Mouse (Mus musculus) midbrain, embryonic 16.5 days (tissue): ENCODE measurements around the gene Rdh12. TPM values are rescaled to one million over a fixed set of nuclear protein-coding genes. Genes with fewer than 3 reads are reported as not detected.
A peak's percentile ranks its signal among the peaks of the same experiment; 100 is the strongest.
"Not testable (repeated sequence)": the region's sequence is repeated elsewhere in the genome, so short reads cannot be mapped to it uniquely, and the experiment has no call there.

ENCODE experiments used
- ATAC-seq: fragments of 200-750 bp; cut with Nextera tagmentation; 2 replicates; pipeline ENCODE4 v1.8.0; 2017; ENCODE audit warnings: moderate TSS enrichment
- H3K27ac ChIP-seq: fragments of 300-500 bp; sonication (generic); 2 replicates; pipeline ENCODE4 v1.5.1; 2014; ENCODE audit warnings: mild to moderate bottlenecking, low read length, mixed read lengths
- H3K27me3 ChIP-seq: fragments of 300-500 bp; sonication (generic); 2 replicates; pipeline ENCODE4 v1.6.1; 2014; ENCODE audit warnings: low read depth, low read length, mixed read lengths; ENCODE audit not compliant: control insufficient read depth, insufficient read depth
- H3K36me3 ChIP-seq: fragments of 300-500 bp; sonication (generic); 2 replicates; pipeline ENCODE4 v1.6.1; 2014; ENCODE audit warnings: mild to moderate bottlenecking, low read length, moderate library complexity, mixed read lengths; ENCODE audit not compliant: control insufficient read depth, insufficient read depth
- H3K4me1 ChIP-seq: fragments of 300-500 bp; sonication (generic); 2 replicates; pipeline ENCODE4 v1.6.1; 2014; ENCODE audit warnings: mild to moderate bottlenecking, low read length, mixed read lengths; ENCODE audit not compliant: control insufficient read depth, insufficient read depth
- H3K4me2 ChIP-seq: fragments of 300-500 bp; sonication (generic); 2 replicates; pipeline ENCODE4 v1.6.1; 2014; ENCODE audit warnings: mild to moderate bottlenecking, low read length, mixed read lengths
- H3K4me3 ChIP-seq: fragments of 300-500 bp; sonication (generic); 2 replicates; pipeline ENCODE4 v1.5.1; 2014; ENCODE audit warnings: low read depth, mild to moderate bottlenecking, low read length, moderate library complexity, mixed read lengths
- H3K9ac ChIP-seq: fragments of 300-500 bp; sonication (generic); 2 replicates; pipeline ENCODE4 v1.6.1; 2014; ENCODE audit warnings: low read depth, low read length, mixed read lengths
- H3K9me3 ChIP-seq: fragments of 300-500 bp; sonication (generic); replicated peaks from 2 replicates; pipeline ENCODE4 v1.6.1; 2014; ENCODE audit warnings: mild to moderate bottlenecking, low read length, mixed read lengths; ENCODE audit not compliant: control insufficient read depth, poor library complexity, severe bottlenecking
- WGBS: fragments of 180-500 bp; shearing (Covaris S2); extraction: QIAGEN DNeasy Blood & Tissue Kit; methylation state at CpG from one replicate; pipeline ENCODE4 v1.1.7; 2014; 5-methylcytosine and 5-hydroxymethylcytosine counted together
- polyA plus RNA-seq: library from polyadenylated mRNA; unstranded; fragments of >200 nt; fragmentation: Nextera tagmentation; extraction: Ambion mirVana; gene quantifications from 2 replicates; pipeline ENCODE4 v1.2.1, GENCODE M21; 2015

Rdh12 gene
- polyA plus RNA-seq, 1 experiment from 2014 or later, result 1.2 TPM

- ATAC-seq, H3K4me3 ChIP-seq, H3K27ac ChIP-seq, H3K27me3 ChIP-seq, H3K9ac ChIP-seq, H3K4me2 ChIP-seq, H3K9me3 ChIP-seq: not testable (repeated sequence)
- WGBS, result 92% methylated on average over 4 of the region's 6 CpGs
- Histone ChIP-seq H3K4me1 (peaks cover 13% of the 10 kb centered on the region), H3K36me3 (peaks cover 42% of the 10 kb centered on the region)
Observed at GRCm38 (mm10) chr12:79185160-79185559, 23.6 kb upstream of the Rdh12 start.

GRCm38 (mm10) chr12:79190931-79191673 is 17.6 kb upstream of the Rdh12 start:
- peak overlapping the region; percentile 85 for H3K27ac ChIP-seq
- WGBS, result under 1% methylated on average over 18 of the region's 18 CpGs
- peak overlapping the region; percentile 85 for H3K4me2 ChIP-seq

GRCm38 (mm10) chr12:79191701-79192100 is 17.0 kb upstream of the Rdh12 start:
- no peaks in the 10 kb centered on the region for H3K27me3 ChIP-seq
- peaks cover 25% of the 10 kb centered on the region for H3K4me1 ChIP-seq
- 6% methylated on average over 14 of the region's 14 CpGs for WGBS
- peak overlapping the region; percentile 85 for H3K4me2 ChIP-seq
- peak overlapping the region; percentile 70 for H3K4me3 ChIP-seq
- H3K9me3 ChIP-seq, result no peaks in the 10 kb centered on the region
- ATAC-seq, result peak; percentile 83
- peak overlapping the region; percentile 79 for H3K9ac ChIP-seq
- peak overlapping the region; percentile 85 for H3K27ac ChIP-seq
- H3K36me3 ChIP-seq, result peaks cover 3% of the 10 kb centered on the region

More at GRCm38 (mm10) chr12:79190931-79191673, 17.6 kb upstream of the Rdh12 start:
- Histone ChIP-seq H3K4me3 (peak overlapping the region; percentile 70), H3K9ac (peak overlapping the region; percentile 79), H3K9me3 (no peaks in the 10 kb centered on the region), H3K27me3 (no peaks in the 10 kb centered on the region), H3K36me3 (peaks cover 9% of the 10 kb centered on the region), H3K4me1 (peaks cover 25% of the 10 kb centered on the region)
- ATAC-seq, result peak; percentile 98

- 64% methylated on average over 6 of the region's 6 CpGs for WGBS
- H3K9me3 ChIP-seq, result no peaks in the 10 kb centered on the region
- H3K9ac ChIP-seq, result peak within 1 kb of the TSS; percentile 79
- peaks cover 3% of the 10 kb centered on the region for H3K36me3 ChIP-seq
- peak within 1 kb of the TSS; percentile 70 for H3K4me3 ChIP-seq
- H3K27me3 ChIP-seq, result no peaks in the 10 kb centered on the region
- H3K4me1 ChIP-seq, result peaks cover 25% of the 10 kb centered on the region
- peak within 1 kb of the TSS; percentile 85 for H3K4me2 ChIP-seq
- peak within 1 kb of the TSS; percentile 85 for H3K27ac ChIP-seq
- no peak for ATAC-seq
Observed at GRCm38 (mm10) chr12:79192193-79192592, 16.5 kb upstream of the Rdh12 start, which contains the start of gene Rdh11. Gene Rdh11 (minus strand): TSS chr12:79192293.

- no peak overlapping the region for H3K4me2 ChIP-seq
- no peaks in the 10 kb centered on the region; the same call in 1 of the 2 replicates for H3K36me3 ChIP-seq
- 2% methylated on average over 3 of the region's 3 CpGs for WGBS
- H3K27ac ChIP-seq, result no peak overlapping the region
- H3K4me1 ChIP-seq, result peaks cover 25% of the 10 kb centered on the region
- no peaks in the 10 kb centered on the region for H3K27me3 ChIP-seq
- no peak for ATAC-seq
- H3K9ac ChIP-seq, result no peak overlapping the region
- no peaks in the 10 kb centered on the region for H3K9me3 ChIP-seq
- H3K4me3 ChIP-seq, result no peak overlapping the region
Observed at GRCm38 (mm10) chr12:79193441-79193840, 15.3 kb upstream of the Rdh12 start.

GRCm38 (mm10) chr12:79197105-79197504 is 11.6 kb upstream of the Rdh12 start:
- Histone ChIP-seq H3K4me3 (no peak overlapping the region), H3K27ac (no peak overlapping the region), H3K4me1 (0 out of 2 replicates have a peak, but pooled peaks cover under 1% of the 10 kb centered on the region), H3K9ac (no peak overlapping the region), H3K36me3 (no peaks in the 10 kb centered on the region), H3K27me3 (no peaks in the 10 kb centered on the region), H3K4me2 (no peak overlapping the region), H3K9me3 (no peaks in the 10 kb centered on the region)
- whole genome bisulfite sequencing, result 90% methylated on average over 5 of the region's 5 CpGs
- ATAC-seq, result no peak

GRCm38 (mm10) chr12:79201882-79202281 is 6.8 kb upstream of the Rdh12 start:
- no peaks in the 10 kb centered on the region for H3K27me3 ChIP-seq
- no peak overlapping the region for H3K27ac ChIP-seq
- no peaks in the 10 kb centered on the region for H3K4me1 ChIP-seq
- ATAC-seq, result no peak
- no peaks in the 10 kb centered on the region for H3K36me3 ChIP-seq
- no peak overlapping the region for H3K9ac ChIP-seq
- no peak overlapping the region for H3K4me3 ChIP-seq
- H3K4me2 ChIP-seq, result no peak overlapping the region
- WGBS, result 79% methylated on average over 3 of the region's 3 CpGs
- H3K9me3 ChIP-seq, result no peaks in the 10 kb centered on the region

GRCm38 (mm10) chr12:79211447-79211846 is 2.7 kb downstream of the Rdh12 start:
- Histone ChIP-seq H3K9me3 (no peaks in the 10 kb centered on the region), H3K36me3 (no peaks in the 10 kb centered on the region), H3K4me1 (peaks cover 4% of the 10 kb centered on the region), H3K27me3 (no peaks in the 10 kb centered on the region), H3K9ac (no peak overlapping the region), H3K27ac (no peak overlapping the region), H3K4me3 (no peak overlapping the region), H3K4me2 (no peak overlapping the region)
- ATAC-seq, result no peak
- 91% methylated on average over 8 of the region's 8 CpGs for WGBS

- Histone ChIP-seq H3K36me3 (no peaks in the 10 kb centered on the region), H3K9ac (no peak overlapping the region), H3K4me2 (no peak overlapping the region), H3K4me3 (no peak overlapping the region), H3K27ac (no peak overlapping the region), H3K4me1 (no peaks in the 10 kb centered on the region), H3K9me3 (no peaks in the 10 kb centered on the region), H3K27me3 (no peaks in the 10 kb centered on the region)
- ATAC-seq, result no peak
- WGBS, result 70% methylated on average over 5 of the region's 5 CpGs
Observed at GRCm38 (mm10) chr12:79217511-79217910, 8.8 kb downstream of the Rdh12 start.
